Mouse (Mus musculus) hematopoietic multipotent progenitor cell, adult 10-12 weeks (in vitro differentiated cells): Measurements from ENCODE around the gene Zfp433. TPM values are rescaled to one million over a fixed set of nuclear protein-coding genes. Genes with fewer than 3 reads are reported as not detected.

Experiments
- polyA plus RNA-seq: library from polyadenylated mRNA; stranded (reverse); fragments of >175 nt; gene quantifications from 2 replicates; pipeline ENCODE4 v1.2.3, GENCODE M21; 2012; ENCODE audit warnings: low replicate concordance

Zfp433 gene
- 0.09 and 0.93 TPM in 2 replicates for polyA plus RNA-seq

GRCm38 (mm10) chr10:81704531-81705301 is at the start of gene Zfp433:
Gene Zfp433, plus strand, starts transcription at chr10:81704825.

DNA sequence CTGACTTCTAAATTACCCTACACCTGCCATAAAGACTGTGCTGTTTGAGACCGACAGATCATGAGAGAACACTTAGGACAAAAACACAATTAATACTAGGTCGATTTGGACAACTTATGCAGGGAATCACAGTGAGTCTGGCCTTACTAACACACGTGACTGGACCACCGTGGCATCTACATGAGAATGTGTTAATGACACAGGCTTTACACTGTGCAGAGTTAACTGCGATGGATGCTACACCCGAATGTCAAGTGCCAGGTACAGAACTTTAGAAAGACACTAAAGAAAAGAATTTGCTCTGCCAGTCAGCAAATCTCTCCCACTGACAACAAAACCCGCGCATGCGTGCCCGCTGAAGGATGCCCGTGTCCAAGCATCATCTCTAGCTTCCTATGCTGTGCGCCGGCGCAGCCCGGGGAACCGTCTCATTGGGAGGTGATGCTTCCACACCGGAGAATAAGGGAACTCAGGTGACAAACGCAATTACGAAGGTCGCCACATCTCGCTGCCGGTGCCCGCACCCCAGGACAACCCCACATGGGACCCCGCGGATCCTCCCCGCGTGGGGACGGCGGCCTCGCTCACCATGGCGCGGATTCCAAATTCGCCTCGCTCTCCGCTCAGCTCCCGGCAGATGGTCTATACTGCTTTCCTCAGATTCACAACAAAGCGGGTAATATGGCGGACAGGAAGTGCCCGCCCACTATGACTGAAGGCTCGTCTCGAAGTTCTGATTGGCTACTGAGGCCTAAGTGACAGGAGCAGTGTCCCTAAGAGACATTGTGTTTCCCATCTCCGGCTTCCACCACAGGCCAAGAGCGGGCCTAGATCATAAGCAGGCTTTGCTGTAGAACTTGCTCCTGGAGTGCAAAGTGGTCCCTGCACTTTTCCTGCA is 66.1 kb downstream of the Zfp433 start, which contains the start of gene Gm3055:
Gene Gm3055 (minus strand): TSS at position 656 of the 898 bp plus-strand sequence.

Other genes with a start within 250 kb of the Zfp433 start
- gene Nfic, start 249.2 kb upstream of the Zfp433 start, polyA plus RNA-seq, result 136 and 414 TPM in 2 replicates
- gene Celf5, start 222.1 kb upstream of the Zfp433 start, polyA plus RNA-seq, result 0.16 and 0.55 TPM in 2 replicates
- 160 and 386 TPM in 2 replicates for gene Ncln, start 208.4 kb upstream of the Zfp433 start, polyA plus RNA-seq
- gene S1pr4, start 204.7 kb upstream of the Zfp433 start, polyA plus RNA-seq, result 82.3 and 109 TPM in 2 replicates
- 14.8 and 33.6 TPM in 2 replicates for gene Gna15, start 180.6 kb upstream of the Zfp433 start, polyA plus RNA-seq
- 23.0 and 28.3 TPM in 2 replicates for gene Gna11, start 159.6 kb upstream of the Zfp433 start, polyA plus RNA-seq
- 1,473 and 2,763 TPM in 2 replicates for gene Aes, start 145.3 kb upstream of the Zfp433 start, polyA plus RNA-seq
- gene Tle2, start 130.3 kb upstream of the Zfp433 start, polyA plus RNA-seq, result 8.9 and 15.5 TPM in 2 replicates
- gene Tle6, start 103.8 kb upstream of the Zfp433 start, polyA plus RNA-seq, result 1.2 and 2.5 TPM in 2 replicates
- 0.20 and 0.92 TPM in 2 replicates for gene BC025920, start 98.6 kb upstream of the Zfp433 start, polyA plus RNA-seq
- 67.6 and 143 TPM in 2 replicates for gene Sirt6, start 77.0 kb upstream of the Zfp433 start, polyA plus RNA-seq
- gene Ankrd24, start 76.3 kb upstream of the Zfp433 start, polyA plus RNA-seq, result 3.8 and 6.2 TPM in 2 replicates
- 0.52 TPM in 1 of 2 replicates, not detected in the other for gene Gm10778, start 55.8 kb upstream of the Zfp433 start, polyA plus RNA-seq
- 0.15 and 0.48 TPM in 2 replicates for gene Gm3055, start 66.3 kb downstream of the Zfp433 start, polyA plus RNA-seq
- 0.07 TPM in 1 of 2 replicates, not detected in the other for gene Gm4767, start 107.4 kb downstream of the Zfp433 start, polyA plus RNA-seq
- not detected in 2 replicates for gene Gm32687, start 159.1 kb downstream of the Zfp433 start, polyA plus RNA-seq
- gene Zfp781, start 225.7 kb downstream of the Zfp433 start, polyA plus RNA-seq, result 0.26 TPM in 1 of 2 replicates, not detected in the other